Mouse (Mus musculus) erythroblast, embryonic 14.5 days (primary cell): ENCODE results near the gene Col27a1.

Experiments
- GATA1 ChIP-seq: IDR thresholded peaks from 2 replicates; pipeline ENCODE4 v1.6.1; 2012; ENCODE audit warnings: low read length, inconsistent platforms, mixed read lengths
- TAL1 ChIP-seq: IDR thresholded peaks from 3 replicates; pipeline ENCODE4 v1.6.1; 2012; ENCODE audit warnings: low read length, inconsistent platforms, mixed read lengths

- TF ChIP-seq TAL1: no peak
- no peak for TF ChIP-seq GATA1
Measured at GRCm38 (mm10) chr4:63237225-63237624, 23.4 kb downstream of the Col27a1 start.
